Mouse (Mus musculus): ENCODE results near the gene Olfr1443.
"Not testable (repeated sequence)": the region's sequence is repeated elsewhere in the genome, so short reads cannot be mapped to it uniquely, and the experiment has no call there.

The Olfr1443 gene

GRCm38 (mm10) chr19:12677812-12678211 lies at the start of gene Olfr1443:
Olfr1443 (plus strand) TSS chr19:12678112.
- DNase-seq: no peak

GRCm38 (mm10) chr19:12633176-12633575 lies 44.7 kb upstream of the Olfr1443 start, which contains the start of gene Glyat:
Glyat (plus strand) TSS chr19:12633308.
- DNase-seq: peak; percentile 89

- peak; percentile 53 for DNase-seq
These were observed 43.7 kb upstream of the Olfr1443 start for GRCm38 (mm10) chr19:12634259-12634658.

- DNase-seq: no peak
These were observed 42.9 kb upstream of the Olfr1443 start for GRCm38 (mm10) chr19:12634963-12635362.

GRCm38 (mm10) chr19:12636863-12637262 lies 41.0 kb upstream of the Olfr1443 start:
- no peak for DNase-seq

- peak; percentile 34 for DNase-seq
These were observed 39.9 kb upstream of the Olfr1443 start for GRCm38 (mm10) chr19:12638049-12638448.

- no peak for DNase-seq
These were observed 28.4 kb upstream of the Olfr1443 start for GRCm38 (mm10) chr19:12649511-12649910.

GRCm38 (mm10) chr19:12666156-12666555 lies 11.8 kb upstream of the Olfr1443 start:
- DNase-seq: no peak

- DNase-seq: peak; percentile 62
These were observed 9.3 kb upstream of the Olfr1443 start for GRCm38 (mm10) chr19:12668601-12669000.

GRCm38 (mm10) chr19:12670139-12670538 lies 7.8 kb upstream of the Olfr1443 start, which contains the start of gene Olfr1442:
Olfr1442 (plus strand) TSS chr19:12670439.
- DNase-seq: no peak

- no peak for DNase-seq
These were observed 6.9 kb upstream of the Olfr1443 start for GRCm38 (mm10) chr19:12671051-12671450.

GRCm38 (mm10) chr19:12684638-12685037 lies 6.7 kb downstream of the Olfr1443 start:
- peak; percentile 79 for DNase-seq

- DNase-seq: peak; percentile 62
These were observed 7.3 kb downstream of the Olfr1443 start for GRCm38 (mm10) chr19:12685231-12685630.

GRCm38 (mm10) chr19:12695590-12695989 lies 17.7 kb downstream of the Olfr1443 start, which contains the start of gene Keg1:
Keg1 (plus strand) TSS chr19:12695786.
- DNase-seq: peak; percentile 91

- no peak for DNase-seq
These were observed 18.3 kb downstream of the Olfr1443 start for GRCm38 (mm10) chr19:12696221-12696620.

GRCm38 (mm10) chr19:12708458-12708857 lies 30.5 kb downstream of the Olfr1443 start:
- peak; percentile 22 for DNase-seq

GRCm38 (mm10) chr19:12708986-12709385 lies 31.1 kb downstream of the Olfr1443 start:
- no peak for DNase-seq

- no peak for DNase-seq
These were observed 41.3 kb downstream of the Olfr1443 start for GRCm38 (mm10) chr19:12719189-12719588.

- no peak for DNase-seq
These were observed 42.6 kb downstream of the Olfr1443 start for GRCm38 (mm10) chr19:12720463-12720862.

- not testable (repeated sequence) for DNase-seq
These were observed 43.0 kb downstream of the Olfr1443 start for GRCm38 (mm10) chr19:12720919-12721318.

- peak; percentile 26 for DNase-seq
These were observed 43.7 kb downstream of the Olfr1443 start for GRCm38 (mm10) chr19:12721596-12721995.

- DNase-seq: peak; percentile 56
These were observed 44.4 kb downstream of the Olfr1443 start for GRCm38 (mm10) chr19:12722308-12722707.

- no peak for DNase-seq
These were observed 47.9 kb downstream of the Olfr1443 start for GRCm38 (mm10) chr19:12725851-12726250.

- no peak for DNase-seq
These were observed 53.1 kb downstream of the Olfr1443 start for GRCm38 (mm10) chr19:12731036-12731435.

GRCm38 (mm10) chr19:12731950-12732349 lies 54.0 kb downstream of the Olfr1443 start:
- DNase-seq: no peak

Measured in kidney, adult 9 months (tissue).